Mouse (Mus musculus) layer of hippocampus, postnatal 10 days (tissue): ENCODE data around the gene Hmgb1. TPM values are rescaled to one million over a fixed set of nuclear protein-coding genes. Genes with fewer than 3 reads are reported as not detected.
"Not testable (repeated sequence)": the region's sequence is repeated elsewhere in the genome, so short reads cannot be mapped to it uniquely, and the experiment has no call there.

Experiments used
- DNase-seq, 2 experiments: peaks; one replicate each; pipeline ENCODE4 v3.0.0; 2021; ENCODE audit warnings: low spot score in 2 of 2
- total RNA-seq, 2 experiments: library from RNA; stranded (reverse); gene quantifications; 2 replicates each; pipeline ENCODE4 v1.2.3; 2021

Gene Hmgb1
- total RNA-seq, 2 experiments from 2014 or later, result 209 to 222 TPM

GRCm38 (mm10) chr5:149150882-149151281, 33.4 kb downstream of the Hmgb1 start:
- DNase-seq, result no peak

GRCm38 (mm10) chr5:149147386-149148000, 36.8 kb downstream of the Hmgb1 start:
- DNase-seq, result no peak

- no peak for DNase-seq
Measured at GRCm38 (mm10) chr5:149146691-149147090, 37.6 kb downstream of the Hmgb1 start.

- DNase-seq, result peak; percentile 25 to 36
Measured at GRCm38 (mm10) chr5:149143766-149144375, 40.4 kb downstream of the Hmgb1 start.

- not testable (repeated sequence) for DNase-seq
Measured at GRCm38 (mm10) chr5:149141155-149141554, 43.1 kb downstream of the Hmgb1 start.

- DNase-seq, result no peak
Measured at GRCm38 (mm10) chr5:149140336-149140735, 44.0 kb downstream of the Hmgb1 start.

- DNase-seq, result not testable (repeated sequence)
Measured at GRCm38 (mm10) chr5:149138087-149138486, 46.2 kb downstream of the Hmgb1 start.

GRCm38 (mm10) chr5:149137447-149137846, 46.8 kb downstream of the Hmgb1 start:
- DNase-seq, result no peak

GRCm38 (mm10) chr5:149136933-149137365, 47.3 kb downstream of the Hmgb1 start:
- DNase-seq, result no peak

- no peak for DNase-seq
Measured at GRCm38 (mm10) chr5:149135455-149136354, 48.6 kb downstream of the Hmgb1 start.

GRCm38 (mm10) chr5:149134751-149135454, 49.4 kb downstream of the Hmgb1 start:
- DNase-seq, result no peak

- DNase-seq, result no peak
Measured at GRCm38 (mm10) chr5:149128473-149128872, 55.8 kb downstream of the Hmgb1 start.

- DNase-seq, result no peak
Measured at GRCm38 (mm10) chr5:149123795-149124194, 60.5 kb downstream of the Hmgb1 start.

- DNase-seq, result no peak
Measured at GRCm38 (mm10) chr5:149119341-149119881, 64.9 kb downstream of the Hmgb1 start.

GRCm38 (mm10) chr5:149117815-149118547, 66.3 kb downstream of the Hmgb1 start:
- DNase-seq, result no peak

- no peak for DNase-seq
Measured at GRCm38 (mm10) chr5:149114587-149114986, 69.7 kb downstream of the Hmgb1 start.

GRCm38 (mm10) chr5:149114034-149114433, 70.3 kb downstream of the Hmgb1 start:
- no peak for DNase-seq

GRCm38 (mm10) chr5:149113439-149113838, 70.8 kb downstream of the Hmgb1 start:
- no peak for DNase-seq

GRCm38 (mm10) chr5:149112559-149112958, 71.7 kb downstream of the Hmgb1 start:
- DNase-seq, result no peak

- DNase-seq, result no peak
Measured at GRCm38 (mm10) chr5:149109220-149109619, 75.1 kb downstream of the Hmgb1 start.
